Mouse (Mus musculus) intestine, postnatal 0 days (tissue): ENCODE measurements at regions not wholly inside any gene's neighbourhood (a gene's known extent, or its start where the extent isn't known, plus 50 kb on each side); places are given as distances from the start of the nearest gene placed in this dataset.

ENCODE experiments used
- ATAC-seq: fragments of 200-750 bp; cut with Nextera tagmentation; 2 replicates; pipeline ENCODE4 v1.8.0; 2017; ENCODE audit warnings: mild to moderate bottlenecking, moderate TSS enrichment, moderate library complexity
- H3K27ac ChIP-seq: fragments of 300-500 bp; sonication (generic); 2 replicates; pipeline ENCODE4 v1.5.1; 2014; ENCODE audit warnings: mild to moderate bottlenecking, low read depth, low read length, moderate library complexity
- H3K27me3 ChIP-seq: fragments of 300-500 bp; sonication (generic); replicated peaks from 2 replicates; pipeline ENCODE4 v1.6.1; 2014; ENCODE audit warnings: low read length, mixed read lengths; ENCODE audit not compliant: control insufficient read depth, insufficient read depth
- H3K36me3 ChIP-seq: fragments of 300-500 bp; sonication (generic); 2 replicates; pipeline ENCODE4 v1.6.1; 2014; ENCODE audit warnings: mild to moderate bottlenecking, moderate library complexity; ENCODE audit not compliant: control insufficient read depth, insufficient read depth
- H3K4me1 ChIP-seq: fragments of 300-500 bp; sonication (generic); replicated peaks from 2 replicates; pipeline ENCODE4 v1.6.1; 2014; ENCODE audit warnings: antibody characterized with exemption, low read length, mixed read lengths; ENCODE audit not compliant: control insufficient read depth, insufficient read depth
- H3K4me2 ChIP-seq: fragments of 300-500 bp; sonication (generic); replicated peaks from 2 replicates; pipeline ENCODE4 v1.6.1; 2014; ENCODE audit warnings: low read depth, mild to moderate bottlenecking, moderate library complexity
- H3K4me3 ChIP-seq: fragments of 300-500 bp; sonication (generic); 2 replicates; pipeline ENCODE4 v1.5.1; 2014; ENCODE audit warnings: low read depth, low read length
- H3K9ac ChIP-seq: fragments of 300-500 bp; sonication (generic); 2 replicates; pipeline ENCODE4 v1.6.1; 2014; ENCODE audit warnings: mild to moderate bottlenecking, low read depth, low read length
- H3K9me3 ChIP-seq: fragments of 300-500 bp; sonication (generic); 2 replicates; pipeline ENCODE4 v1.6.1; 2016; ENCODE audit warnings: mixed run types; ENCODE audit not compliant: control insufficient read depth
- CTCF ChIP-seq: sonication (generic); IDR thresholded peaks from 2 replicates; pipeline ENCODE4 v1.5.1; 2016; ENCODE audit warnings: low read depth, mild to moderate bottlenecking, control low read depth, antibody characterized with exemption, moderate library complexity
- WGBS: fragments of 180-500 bp; shearing (Covaris S2); extraction: QIAGEN DNeasy Blood & Tissue Kit; methylation state at CpG from one replicate; pipeline ENCODE4 v1.1.7; 2014; 5-methylcytosine and 5-hydroxymethylcytosine counted together

DNA sequence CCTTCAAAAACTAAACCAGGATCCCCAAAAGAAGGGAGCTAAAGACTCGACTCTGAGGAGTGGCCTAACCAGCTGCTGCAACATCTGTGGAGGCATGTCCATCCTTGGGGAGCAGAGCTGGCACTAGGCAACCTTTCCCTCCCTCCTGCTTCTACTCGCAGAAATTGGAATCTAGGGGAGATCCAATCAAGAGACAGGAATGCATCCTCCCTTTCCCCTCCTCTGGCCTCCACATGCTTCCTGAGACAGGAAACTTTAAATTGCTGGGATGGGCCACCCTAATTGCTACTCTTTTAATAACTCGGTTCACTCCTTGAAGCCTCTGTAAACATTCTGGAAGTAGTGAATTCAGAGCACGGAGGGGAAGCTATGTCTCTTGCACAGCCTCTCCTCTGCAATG lies 117.9 kb downstream of the Trib2 start:
- TF ChIP-seq CTCF, result no peak
- Histone ChIP-seq H3K27ac (no peak overlapping the region), H3K9ac (no peak overlapping the region), H3K9me3 (no peaks in the 10 kb centered on the region), H3K36me3 (no peaks in the 10 kb centered on the region), H3K4me1 (peaks cover 5% of the 10 kb centered on the region; the same call in 1 of the 2 replicates), H3K4me2 (no peak overlapping the region), H3K4me3 (no peak overlapping the region), H3K27me3 (no peaks in the 10 kb centered on the region)
- whole genome bisulfite sequencing, result 3% methylated on average over 4 of the region's 4 CpGs
- ATAC-seq, result no peak

DNA sequence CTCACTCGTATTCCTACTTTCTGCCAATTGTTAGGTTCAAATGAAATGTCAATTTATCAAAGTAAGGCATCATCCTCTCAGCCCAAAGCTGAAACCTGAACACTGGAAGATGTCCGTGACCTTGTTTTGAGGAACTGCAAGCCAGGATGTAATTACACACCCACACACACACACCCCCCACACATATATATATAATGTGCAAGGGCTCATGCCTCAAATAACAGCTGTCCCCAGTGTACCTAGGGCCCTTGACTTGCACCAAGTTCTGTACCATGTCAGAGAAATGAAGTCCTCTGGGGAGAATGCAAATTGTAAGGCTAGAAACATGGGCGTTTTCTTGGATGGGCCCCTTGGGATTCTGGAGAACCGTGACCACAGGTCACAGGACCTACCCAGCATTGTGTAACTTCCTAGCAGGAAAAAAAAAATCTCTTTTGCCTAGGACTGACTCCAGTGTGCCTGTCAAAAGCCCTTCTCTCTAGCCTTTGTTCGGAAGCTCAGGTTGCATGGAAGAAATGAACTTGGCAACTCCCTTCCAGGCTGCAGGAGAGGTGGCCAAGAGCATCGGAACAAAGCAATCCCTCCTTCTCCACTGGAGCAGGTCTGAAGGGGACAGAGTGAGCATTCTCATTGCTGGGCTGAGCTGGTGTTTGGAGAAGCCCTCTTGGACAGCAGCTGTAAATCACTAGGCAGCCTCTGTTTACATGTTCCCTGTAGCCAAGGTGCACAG lies 118.5 kb downstream of the Trib2 start:
- no peaks in the 10 kb centered on the region for H3K36me3 ChIP-seq
- WGBS, result 44% methylated on average over 6 of the region's 6 CpGs
- 0 out of 2 replicates have a peak overlapping the region, but pooled peaks have one; percentile 28 for H3K27ac ChIP-seq

DNA sequence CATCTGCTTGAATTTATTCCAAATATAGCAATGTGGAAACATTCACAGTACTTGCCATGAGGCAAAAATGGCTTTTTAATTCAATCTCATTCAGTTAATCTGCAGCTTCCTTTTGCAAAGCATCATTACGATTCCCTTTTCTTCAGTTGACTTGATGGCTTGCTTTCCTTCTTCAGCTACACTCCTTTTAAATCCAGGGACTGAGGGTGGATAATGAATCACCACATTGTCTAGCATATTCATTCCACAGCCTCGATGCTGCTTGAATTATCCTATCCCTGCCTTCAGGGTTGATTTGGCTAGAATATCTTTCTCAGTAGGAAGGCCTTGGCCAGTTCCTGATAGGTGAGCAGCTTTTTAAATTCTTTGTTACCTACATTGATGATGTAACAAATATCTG lies 128.4 kb downstream of the Trib2 start:
- ATAC-seq, result no peak
- 68% methylated on average over 2 of the region's 2 CpGs for WGBS
- no peaks in the 10 kb centered on the region for H3K9me3 ChIP-seq
- H3K36me3 ChIP-seq, result no peaks in the 10 kb centered on the region
- H3K27ac ChIP-seq, result no peak overlapping the region
- H3K4me1 ChIP-seq, result no peaks in the 10 kb centered on the region
- no peak overlapping the region for H3K4me3 ChIP-seq
- no peak overlapping the region for H3K4me2 ChIP-seq
- H3K27me3 ChIP-seq, result no peaks in the 10 kb centered on the region
- H3K9ac ChIP-seq, result no peak overlapping the region
- no peak for TF ChIP-seq CTCF

More for the DNA sequence above, 118.5 kb downstream of the Trib2 start:
- H3K27me3 ChIP-seq, result no peaks in the 10 kb centered on the region
- H3K4me1 ChIP-seq, result peaks cover 5% of the 10 kb centered on the region; the same call in 1 of the 2 replicates
- no peak for TF ChIP-seq CTCF
- no peak overlapping the region for H3K4me3 ChIP-seq
- no peak overlapping the region for H3K9ac ChIP-seq
- ATAC-seq, result no peak
- no peak overlapping the region for H3K4me2 ChIP-seq
- H3K9me3 ChIP-seq, result no peaks in the 10 kb centered on the region

DNA sequence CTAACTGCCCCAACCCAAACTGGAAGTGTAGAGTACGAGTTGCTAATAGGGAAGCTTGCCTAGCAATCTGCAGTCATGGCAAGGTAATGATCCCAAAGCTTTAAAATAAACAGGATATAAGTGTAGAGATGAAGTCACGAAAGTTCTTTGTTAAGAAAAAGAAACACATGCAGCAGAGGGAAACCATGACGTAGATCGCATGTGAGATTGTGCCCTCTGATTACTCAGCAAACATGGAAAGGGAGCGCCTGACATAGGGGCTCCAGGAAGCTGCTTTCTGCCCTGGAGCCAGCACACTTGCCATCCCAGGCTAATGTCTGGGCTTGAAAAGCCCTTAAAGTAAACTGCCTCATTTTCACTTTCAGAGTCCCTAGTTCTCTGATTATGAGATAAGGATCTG lies 132.4 kb downstream of the Trib2 start:
- no peak for TF ChIP-seq CTCF
- Histone ChIP-seq H3K9ac (no peak overlapping the region), H3K36me3 (no peaks in the 10 kb centered on the region), H3K27me3 (no peaks in the 10 kb centered on the region), H3K4me3 (no peak overlapping the region), H3K9me3 (no peaks in the 10 kb centered on the region), H3K27ac (no peak overlapping the region), H3K4me2 (no peak overlapping the region), H3K4me1 (no peaks in the 10 kb centered on the region)
- 35% methylated on average over 5 of the region's 5 CpGs for WGBS
- ATAC-seq, result no peak

DNA sequence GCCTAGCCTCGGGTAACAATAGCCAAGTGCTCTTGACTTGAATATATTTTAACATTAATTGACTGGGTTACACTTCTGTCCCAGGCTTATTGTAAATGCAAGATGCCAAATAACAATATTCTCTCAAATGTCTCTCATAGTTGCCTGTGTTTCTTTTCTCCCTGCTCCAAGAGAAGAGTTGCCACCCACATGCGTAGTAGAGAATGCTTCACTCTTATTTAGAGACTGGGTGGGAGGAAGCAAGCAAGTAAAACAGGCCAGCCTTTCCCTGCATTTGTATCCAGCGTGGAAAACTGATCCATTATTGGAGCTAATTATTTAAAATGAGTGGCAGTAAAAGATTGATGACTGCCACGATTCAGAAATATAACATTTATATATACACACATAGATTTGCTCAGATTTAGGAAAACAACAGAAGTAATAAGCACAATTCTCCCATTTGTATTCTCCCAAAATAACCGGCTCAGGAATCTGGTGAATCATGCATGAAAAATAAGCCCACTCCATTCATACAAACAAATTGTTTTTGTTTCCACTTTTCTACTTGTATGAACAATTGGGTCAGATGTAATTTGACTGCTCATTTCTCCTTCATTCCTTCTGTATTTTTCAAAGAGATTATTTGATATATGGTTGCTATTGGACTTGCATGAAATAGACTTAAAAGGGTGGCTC lies 134.9 kb downstream of the Trib2 start:
- no peak overlapping the region for H3K4me2 ChIP-seq
- H3K36me3 ChIP-seq, result no peaks in the 10 kb centered on the region
- TF ChIP-seq CTCF, result no peak
- H3K27me3 ChIP-seq, result no peaks in the 10 kb centered on the region
- no peak overlapping the region for H3K4me3 ChIP-seq
- ATAC-seq, result no peak
- H3K9ac ChIP-seq, result no peak overlapping the region
- no peak overlapping the region for H3K27ac ChIP-seq
- H3K4me1 ChIP-seq, result no peaks in the 10 kb centered on the region
- no peaks in the 10 kb centered on the region for H3K9me3 ChIP-seq
- WGBS, result 72% methylated on average over 5 of the region's 5 CpGs

DNA sequence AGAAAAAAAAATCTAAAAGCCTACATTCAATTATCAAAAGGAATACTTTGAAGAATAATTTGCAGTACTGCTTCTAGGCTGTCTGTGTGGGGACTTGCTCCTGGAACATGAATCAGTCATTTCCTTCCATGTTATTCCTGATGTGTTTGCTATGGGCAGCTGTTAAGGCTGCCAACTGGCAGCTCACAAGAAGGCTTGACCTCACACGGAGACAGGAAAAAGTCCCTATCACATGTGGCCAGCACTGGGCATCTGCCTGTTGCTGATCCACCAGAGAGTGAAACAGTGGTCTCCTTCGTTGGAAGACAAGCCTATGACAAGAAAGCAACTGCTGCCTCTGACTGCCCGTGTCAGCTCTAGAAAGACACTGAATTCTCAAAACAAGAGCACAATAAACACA lies 140.6 kb downstream of the Trib2 start:
- no peak for TF ChIP-seq CTCF

More for the DNA sequence above, 140.6 kb downstream of the Trib2 start:
- no peaks in the 10 kb centered on the region for H3K4me1 ChIP-seq
- no peak overlapping the region for H3K4me3 ChIP-seq
- no peak overlapping the region for H3K9ac ChIP-seq
- ATAC-seq, result no peak
- H3K36me3 ChIP-seq, result no peaks in the 10 kb centered on the region
- H3K27me3 ChIP-seq, result no peaks in the 10 kb centered on the region
- 77% methylated on average over 3 of the region's 3 CpGs for WGBS
- no peak overlapping the region for H3K27ac ChIP-seq
- no peak overlapping the region for H3K4me2 ChIP-seq
- H3K9me3 ChIP-seq, result no peaks in the 10 kb centered on the region
